Mouse (Mus musculus) gastrocnemius, postnatal 4 days (tissue): ENCODE results near the gene Slitrk2. TPM values are rescaled to one million over a fixed set of nuclear protein-coding genes. Genes with fewer than 3 reads are reported as not detected.

ENCODE experiments used
- DNase-seq, 2 experiments: peaks; one replicate each; pipeline ENCODE4 v3.0.0; 2021 to 2022; ENCODE audit warnings: low spot score in 2 of 2, mixed read lengths in 2 of 2
- long read RNA-seq, 2 experiments: library from polyadenylated mRNA; stranded (forward); transcript quantifications; one replicate each; pipeline ENCODE4 v2.0.0; 2021
- total RNA-seq, 2 experiments: library from RNA; stranded (reverse); gene quantifications; 2 replicates each; pipeline ENCODE4 v1.2.3; 2021

Gene Slitrk2
- total RNA-seq = 1 to 10 TPM; 1.8 to 2.9 TPM
- long read RNA-seq, experiment 1 = 0 reads
- long read RNA-seq, experiment 2 = 0 reads

DNA sequence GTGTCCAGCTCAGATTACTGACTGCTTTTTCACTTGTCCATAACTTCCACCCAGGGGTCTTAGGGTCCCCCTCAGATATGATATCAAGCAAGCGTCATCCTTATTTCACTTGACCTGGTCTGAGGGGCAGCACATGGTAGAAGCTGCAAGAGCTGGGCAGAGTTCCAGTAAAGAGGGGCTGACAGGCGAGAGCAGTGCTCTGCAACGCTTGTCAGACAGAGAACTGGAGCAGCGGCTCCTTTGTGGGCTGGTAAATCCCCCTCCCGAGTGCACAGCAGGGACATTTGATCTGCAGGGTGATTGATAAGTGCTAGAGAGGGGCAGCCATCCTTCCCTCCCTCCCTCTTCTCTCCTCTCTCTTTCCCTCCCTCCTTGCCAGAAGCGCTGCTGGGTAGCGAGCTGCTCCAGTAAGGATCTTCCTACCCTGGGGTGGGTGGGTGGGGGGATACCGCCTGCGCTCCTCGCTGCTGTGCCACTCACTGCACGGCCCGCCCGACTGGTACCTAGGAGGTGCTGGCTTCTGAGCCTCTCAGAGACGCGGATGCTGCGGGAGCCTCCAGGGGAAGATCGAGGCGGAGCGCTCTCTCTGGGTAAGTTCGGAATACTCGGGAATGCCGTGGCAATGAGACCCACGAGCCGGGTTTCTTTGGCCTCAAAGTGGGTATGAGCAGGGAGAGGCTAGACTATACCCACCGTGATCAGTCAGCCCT lies at the start of gene Slitrk2:
Gene Slitrk2, plus strand, starts transcription at position 408 of the 710 bp plus-strand sequence.
- DNase-seq = no peak

- DNase-seq = no peak
These were observed 43.6 kb upstream of the Slitrk2 start for GRCm38 (mm10) chrX:66605490-66605889.

GRCm38 (mm10) chrX:66652455-66653144 lies 3.5 kb downstream of the Slitrk2 start:
- DNase-seq = peak; percentile 19 to 45

DNA sequence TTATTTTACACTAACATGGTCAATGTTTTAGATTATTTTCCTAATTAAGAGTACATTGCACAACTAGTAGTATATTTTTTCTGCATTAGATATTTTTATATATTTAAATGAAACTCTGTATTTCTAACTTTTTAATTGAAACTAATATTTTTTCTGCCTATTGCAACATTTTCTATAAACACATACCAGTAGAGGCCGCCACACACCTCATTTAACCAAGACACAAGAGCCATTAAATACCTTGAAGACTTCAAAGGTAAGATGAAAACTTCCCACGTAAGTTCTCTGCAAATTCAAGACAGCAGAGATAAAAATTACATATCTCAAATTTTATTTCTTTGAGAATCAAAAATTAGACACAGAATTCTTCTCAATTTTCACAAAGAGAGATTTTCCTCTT lies 8.2 kb downstream of the Slitrk2 start:
- DNase-seq = no peak

DNA sequence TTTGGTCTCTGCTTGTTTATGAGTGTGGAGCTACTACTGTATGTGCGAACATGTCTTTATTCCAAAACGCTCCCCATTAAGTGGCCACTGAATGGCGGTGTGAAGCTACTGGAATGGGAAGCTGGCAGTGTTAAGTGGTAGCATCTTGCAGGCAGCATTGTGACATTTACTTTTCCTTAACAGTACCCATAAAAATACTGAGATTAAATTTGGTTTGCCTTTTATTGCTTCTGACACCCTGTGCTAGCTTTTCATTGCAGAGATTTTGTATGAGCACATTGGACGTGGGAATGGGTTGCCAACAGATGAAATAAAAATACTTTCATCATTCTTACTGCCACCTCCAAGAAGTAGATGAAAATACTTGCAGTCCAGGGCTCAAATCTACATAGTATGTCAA lies 27.8 kb downstream of the Slitrk2 start:
- no peak for DNase-seq

GRCm38 (mm10) chrX:66678646-66679045 lies 29.5 kb downstream of the Slitrk2 start:
- no peak for DNase-seq
